Mouse (Mus musculus): ENCODE results near the gene Defb7.

- TF ChIP-seq CTCF (IDR thresholded peaks at IDR 0.05; ENCODE audit: control insufficient read depth, insufficient read depth, low read length) = no peak
- no peak for TF ChIP-seq POLR2A (IDR thresholded peaks at IDR 0.05; ENCODE audit: borderline replicate concordance, control insufficient read depth, low read depth, low read length)
These were observed 25.9 kb upstream of the Defb7 start for GRCm38 (mm10) chr8:19469026-19469425.
